Mouse (Mus musculus) cortical plate, adult 2 months (tissue): Measurements from ENCODE around the gene Mtpn.

Experiments
- CTCF ChIP-seq: fragments of 200-500 bp; IDR thresholded peaks from 2 replicates; pipeline ENCODE4 v1.5.1; 2011; ENCODE audit warnings: mild to moderate bottlenecking, control low read depth, low read length; ENCODE audit not compliant: insufficient read depth; ENCODE audit errors: extremely low read depth
- POLR2A ChIP-seq: fragments of 200-500 bp; IDR thresholded peaks from 2 replicates; pipeline ENCODE4 v1.6.1; 2011; ENCODE audit warnings: mild to moderate bottlenecking, low read length, control low read depth; ENCODE audit not compliant: insufficient read depth; ENCODE audit errors: extremely low read depth

GRCm38 (mm10) chr6:35513362-35513761, 26.3 kb downstream of the Mtpn start:
- TF ChIP-seq CTCF (no peak), POLR2A (no peak)
